ENCODE assay signal across 12 mouse cellular contexts in the genomic region with DNA sequence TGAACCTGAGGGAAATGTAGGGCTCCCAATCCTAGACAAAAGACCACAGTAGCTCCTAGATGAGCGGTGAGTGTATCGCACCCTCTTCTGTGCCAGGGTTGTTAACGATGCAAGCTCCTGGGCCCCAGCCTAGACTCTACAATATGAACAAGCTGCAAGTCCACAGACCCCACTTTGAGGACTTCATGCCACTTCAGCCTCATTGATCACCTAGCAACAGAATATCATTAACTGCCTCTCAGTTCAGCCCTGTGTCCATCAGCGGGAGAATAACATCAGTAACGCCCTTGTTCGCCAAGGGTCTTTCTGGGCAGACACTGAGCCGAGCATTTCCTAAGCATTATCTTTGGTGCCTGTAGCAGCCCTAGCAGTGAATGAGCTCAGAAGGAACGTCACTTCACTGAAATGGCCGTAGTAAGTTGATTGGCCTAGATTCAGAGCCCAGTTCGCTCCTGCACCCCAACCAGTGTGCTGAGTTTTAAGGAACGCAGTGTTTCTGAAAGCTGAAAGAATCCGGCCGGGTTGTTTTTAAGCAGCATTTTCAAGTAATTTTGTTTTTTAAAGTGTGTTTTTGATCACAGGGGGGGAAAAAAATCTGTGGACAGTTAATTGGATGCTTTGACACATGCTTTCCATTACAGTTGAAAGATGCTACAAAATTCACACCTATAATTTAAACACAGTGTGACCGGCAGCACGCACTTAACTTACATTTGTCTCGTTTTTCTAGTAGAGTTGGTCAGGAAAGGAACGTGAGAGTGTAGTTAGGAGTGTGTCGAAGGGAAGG. TPM values are rescaled to one million over a fixed set of nuclear protein-coding genes. Genes with fewer than 3 reads are reported as not detected.
DNase-seq lines count a peak whose midpoint lies in the region; ATAC-seq and TF ChIP-seq lines count a peak whose summit lies in the region.
"Had no signal": no experiment of that assay in that cellular context is flagged by ENCODE, and none has a peak within 500 bp of the region (broad histone marks: within the 10 kb centered on the region; RNA-seq: fewer than 3 reads in every experiment).

No protein-coding gene starts in this region.

- no peak for TF ChIP-seq CTCF in stomach, postnatal 0 days (IDR thresholded peaks at IDR 0.05; ENCODE audit: low read depth)

- 38% methylated on average over 18 of the region's 18 CpGs for WGBS in hindbrain, embryonic 13.5 days
- WGBS in stomach, postnatal 0 days, result 89% methylated on average over 18 of the region's 18 CpGs

- ATAC-seq in hindbrain, embryonic 13.5 days (ENCODE audit: low FRiP score), result peak; percentile 91
- ATAC-seq in stomach, postnatal 0 days (ENCODE audit: low FRiP score, low TSS enrichment), result no peak

- H3K4me3 ChIP-seq in hindbrain, embryonic 13.5 days, result no peak overlapping the region
- no peak overlapping the region for H3K4me3 ChIP-seq in stomach, postnatal 0 days (ENCODE audit: low read depth, low read length)
- H3K4me3 ChIP-seq: stomach, embryonic 15.5 days had no signal

- no peak overlapping the region for H3K9ac ChIP-seq in hindbrain, embryonic 13.5 days
- H3K9ac ChIP-seq in stomach, postnatal 0 days (ENCODE audit: low read length), result no peak overlapping the region
- H3K9ac ChIP-seq: liver, embryonic 14.5 days; stomach, embryonic 15.5 days had no signal

- peak; percentile 32 to 50 for DNase-seq in right cerebral cortex, postnatal 36 days (ENCODE audit: low spot score in 2 of 2)
- no peak for DNase-seq in right cerebral cortex, postnatal 4 days
- peak; percentile 10 to 11 for DNase-seq in left cerebral cortex, postnatal 36 days (ENCODE audit: low spot score in 2 of 2)
- DNase-seq in thymus, postnatal 36 days, result no peak
- no peak for DNase-seq in urinary bladder, postnatal 36 days (ENCODE audit: low spot score in 2 of 2)
- no peak for DNase-seq in ovary, postnatal 14 days (ENCODE audit: low spot score)
- no peak for DNase-seq in stomach, postnatal 0 days (ENCODE audit: low spot score)
- DNase-seq: kidney, adult 18-20 months had no signal

- peaks cover 29% of the 10 kb centered on the region for H3K4me1 ChIP-seq in hindbrain, embryonic 13.5 days (replicated peaks)
- H3K4me1 ChIP-seq in stomach, postnatal 0 days (replicated peaks; ENCODE audit: control insufficient read depth, insufficient read depth), result peaks cover 3% of the 10 kb centered on the region; the same call in 1 of the 2 replicates

- H3K4me2 ChIP-seq in hindbrain, embryonic 13.5 days, result no peak overlapping the region
- H3K4me2 ChIP-seq in stomach, postnatal 0 days (replicated peaks; ENCODE audit: low read depth), result no peak overlapping the region
- H3K4me2 ChIP-seq: stomach, embryonic 15.5 days had no signal

- H3K27ac ChIP-seq in hindbrain, embryonic 13.5 days, result peak overlapping the region; percentile 64
- H3K27ac ChIP-seq in stomach, postnatal 0 days (replicated peaks), result no peak overlapping the region
- H3K27ac ChIP-seq: liver, embryonic 14.5 days; stomach, embryonic 15.5 days had no signal

- H3K27me3 ChIP-seq in hindbrain, embryonic 13.5 days, result 0 out of 2 replicates have a peak, but pooled peaks cover 7% of the 10 kb centered on the region
- H3K27me3 ChIP-seq in stomach, postnatal 0 days (ENCODE audit: control insufficient read depth, insufficient read depth, low read length), result no peaks in the 10 kb centered on the region
- H3K27me3 ChIP-seq: CH12.LX; stomach, embryonic 15.5 days had no signal

- peaks cover 5% of the 10 kb centered on the region; the same call in 1 of the 2 replicates for H3K36me3 ChIP-seq in hindbrain, embryonic 13.5 days
- H3K36me3 ChIP-seq in stomach, postnatal 0 days (ENCODE audit: control insufficient read depth, insufficient read depth, low read length), result no peaks in the 10 kb centered on the region
- H3K36me3 ChIP-seq: stomach, embryonic 15.5 days had no signal

- no peaks in the 10 kb centered on the region for H3K9me3 ChIP-seq in hindbrain, embryonic 13.5 days
- H3K9me3 ChIP-seq in stomach, postnatal 0 days (ENCODE audit: control insufficient read depth, low read length), result no peaks in the 10 kb centered on the region
- H3K9me3 ChIP-seq: stomach, embryonic 15.5 days had no signal

- no peak for TF ChIP-seq EP300 in stomach, postnatal 0 days (optimal IDR thresholded peaks at IDR 0.05)

- intact Hi-C loops in left cerebral cortex, postnatal 36 days (cut with DNase I), result no loop called here

RNA-seq across cellular contexts. Expression of gene Bcl10, which starts 32.1 kb away (rescaled TPM):
- polyA plus RNA-seq in hindbrain, embryonic 13.5 days (2015; fragmentation: Nextera tagmentation; extraction: Ambion mirVana), result 38.4 and 40.9 TPM in 2 replicates
- 10 to 100 TPM; 12.1 to 14.8 TPM for total RNA-seq in left cerebral cortex, postnatal 36 days (2021)
- polyA plus RNA-seq in stomach, postnatal 0 days (2015; fragmentation: Nextera tagmentation; extraction: Ambion mirVana), result 43.5 and 46.1 TPM in 2 replicates

RNA-seq across cellular contexts. Expression of gene 2410004B18Rik, which starts 47.3 kb away (rescaled TPM):
- 73.2 and 74.1 TPM in 2 replicates for polyA plus RNA-seq in hindbrain, embryonic 13.5 days (2015; fragmentation: Nextera tagmentation; extraction: Ambion mirVana)
- total RNA-seq in left cerebral cortex, postnatal 36 days (2021), result 10 to 100 TPM; 36.8 to 44.5 TPM
- polyA plus RNA-seq in stomach, postnatal 0 days (2015; fragmentation: Nextera tagmentation; extraction: Ambion mirVana), result 33.1 and 36.4 TPM in 2 replicates

Comparison
In these comparisons a context has a peak if more than half of its experiments do, and no peak if none do; other contexts are left out.
1. DNase-seq: peak in right cerebral cortex, postnatal 36 days (2 of 2) and left cerebral cortex, postnatal 36 days (2 of 2); none in right cerebral cortex, postnatal 4 days (single experiment), thymus, postnatal 36 days (0 of 2), urinary bladder, postnatal 36 days (0 of 2), ovary, postnatal 14 days (single experiment) and stomach, postnatal 0 days (single experiment).